In the genomic region with DNA sequence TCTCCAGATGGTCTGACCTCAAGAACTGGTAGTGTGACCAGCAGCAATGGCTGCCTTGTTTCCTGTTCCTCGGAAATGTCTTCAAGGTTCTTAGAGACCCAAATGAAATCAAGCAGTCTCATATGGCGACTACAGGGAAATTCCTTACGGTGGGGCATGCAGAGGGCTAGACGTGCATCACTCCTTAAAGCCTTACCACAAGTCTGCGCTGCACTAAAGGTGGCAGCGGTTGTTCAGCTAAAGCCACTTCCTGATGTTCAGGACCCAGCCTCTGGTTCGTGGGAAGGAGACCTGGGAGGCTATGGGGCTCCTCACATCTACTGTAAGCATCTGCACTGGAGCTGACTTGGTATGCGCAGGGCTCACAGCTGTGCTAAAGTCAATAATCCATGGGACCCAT, we compare ENCODE assay signal across 22 mouse cellular contexts.
DNase-seq lines count a peak whose midpoint lies in the region; ATAC-seq and TF ChIP-seq lines count a peak whose summit lies in the region.
"Had no signal": no experiment of that assay in that cellular context is flagged by ENCODE, and none has a peak within 500 bp of the region (broad histone marks: within the 10 kb centered on the region; RNA-seq: fewer than 3 reads in every experiment).

No protein-coding gene starts in this region.

- H3K4me3 ChIP-seq in CH12.LX (replicated peaks in 1 of 3; ENCODE audit: low read depth in 2 of 3, low read length in 2 of 3, poor library complexity in 1 of 3), result no peak overlapping the region
- H3K4me3 ChIP-seq: embryonic facial prominence, embryonic 15.5 days; erythroblast, embryonic 14.5 days had no signal

- intact Hi-C loops in left cerebral cortex, postnatal 14 days (cut with DNase I), result no loop called here

- peaks cover 6 to 44% of the 10 kb centered on the region in 2 experiments for H3K36me3 ChIP-seq in CH12.LX (replicated peaks in 1 of 2; ENCODE audit: control insufficient read depth in 1 of 2, insufficient read depth in 1 of 2, low read length in 1 of 2)

- H3K27ac ChIP-seq in CH12.LX (ENCODE audit: insufficient read depth, low read depth), result no peak overlapping the region
- H3K27ac ChIP-seq: embryonic facial prominence, embryonic 15.5 days; hindbrain, embryonic 14.5 days had no signal

- H3K9me3 ChIP-seq in CH12.LX (replicated peaks; ENCODE audit: low read length), result no peaks in the 10 kb centered on the region
- H3K9me3 ChIP-seq: embryonic facial prominence, embryonic 15.5 days had no signal

- no peak for TF ChIP-seq POLR2A in CH12.LX (IDR thresholded peaks at IDR 0.05; ENCODE audit: low read depth, low read length)

- no peak for TF ChIP-seq EP300 in CH12.LX (IDR thresholded peaks at IDR 0.05; ENCODE audit: low read length)

- dilution Hi-C loops in CH12.LX (cut with MboI; ENCODE audit: extremely low pct_ligation_motif_present, extremely low pct_unique_long_range_greater_than_20kb, low sequenced_read_pairs), result no loop called here

- TF ChIP-seq CTCF in CH12.LX (conservative IDR thresholded peaks at IDR 0.05 in 1 of 2, IDR thresholded peaks at IDR 0.05 in 1 of 2; ENCODE audit: low read depth in 2 of 2, low read length in 2 of 2), result no peak

- H3K27me3 ChIP-seq in CH12.LX (replicated peaks), result no peaks in the 10 kb centered on the region
- H3K27me3 ChIP-seq: embryonic facial prominence, embryonic 15.5 days had no signal

- H3K9ac ChIP-seq in CH12.LX (ENCODE audit: insufficient read depth, low read depth), result no peak overlapping the region
- H3K9ac ChIP-seq: embryonic facial prominence, embryonic 15.5 days; hindbrain, embryonic 14.5 days had no signal

- H3K4me1 ChIP-seq in CH12.LX (ENCODE audit: control insufficient read depth in 1 of 2, insufficient read depth in 2 of 2), result peaks cover 9 to 40% of the 10 kb centered on the region in 2 experiments; a peak in 3 of 4 replicates

- peak; percentile 46 to 61 for ATAC-seq in hematopoietic stem cell, adult 5-6 weeks (replicated peaks in 1 of 2; ENCODE audit: insufficient read depth in 1 of 2, low FRiP score in 2 of 2, low TSS enrichment in 1 of 2, low read depth in 1 of 2, poor library complexity in 2 of 2, severe bottlenecking in 2 of 2)
- ATAC-seq: forebrain, embryonic 16.5 days; intestine, postnatal 0 days had no signal

- DNase-seq in thymus, postnatal 0 days (ENCODE audit: low spot score), result peak; percentile 52
- no peak for DNase-seq in thymus, postnatal 25 days
- peak; percentile 39 for DNase-seq in CH12.LX (ENCODE audit: extremely low read depth)
- DNase-seq in naive thymus-derived CD4-positive, alpha-beta T cell, adult 2 months (ENCODE audit: low read depth), result peak; percentile 27
- DNase-seq in cerebellum, adult 11 months, result no peak
- no peak for DNase-seq in left cerebral cortex, postnatal 14 days (ENCODE audit: low spot score in 2 of 2)
- no peak for DNase-seq in urinary bladder, postnatal 4 days (ENCODE audit: low spot score in 2 of 2)
- DNase-seq: adrenal gland, postnatal 14 days; cerebellum, adult 18-20 months; cerebellum, adult 9-11 months; embryo, embryonic 11 days; gastrocnemius, postnatal 14 days; heart, adult 11 months; heart, postnatal 10 days; heart, postnatal 4 days; kidney, adult 8-10 months had no signal

- no peaks in the 10 kb centered on the region for H3K79me2 ChIP-seq in CH12.LX (replicated peaks; ENCODE audit: control insufficient read depth, extremely low read depth, insufficient read depth, poor library complexity, severe bottlenecking)

- no peak overlapping the region for H3K4me2 ChIP-seq in CH12.LX (ENCODE audit: insufficient read depth, low read depth, poor library complexity, severe bottlenecking)
- H3K4me2 ChIP-seq: embryonic facial prominence, embryonic 15.5 days; hindbrain, embryonic 14.5 days had no signal

- in situ Hi-C loops in CH12.LX (cut with MboI; ENCODE audit: low pct_ligation_motif_present, low pct_unique_long_range_greater_than_20kb, low sequenced_read_pairs), result no loop called here

- no peak for TF ChIP-seq RAD21 in CH12.LX (IDR thresholded peaks at IDR 0.05; ENCODE audit: low read depth, low read length)

TF ChIP-seq in CH12.LX, 34 proteins besides CTCF, POLR2A, EP300 and RAD21:
- TF ChIP-seq JUN (IDR thresholded peaks at IDR 0.05; ENCODE audit: insufficient read depth, low read depth, low read length) (no peak), BHLHE40 (IDR thresholded peaks at IDR 0.05; ENCODE audit: low read depth, low read length) (peak; percentile 36; the same call in 1 of the 2 replicates), IRF4 (IDR thresholded peaks at IDR 0.05; ENCODE audit: low read depth, low read length) (peak; percentile 51; the same call in 1 of the 2 replicates), JUND (conservative IDR thresholded peaks at IDR 0.05; ENCODE audit: low read depth, low read length) (no peak), UBTF (IDR thresholded peaks at IDR 0.05; ENCODE audit: low read depth, low read length) (no peak), USF2 (conservative IDR thresholded peaks at IDR 0.05; ENCODE audit: low read depth, low read length) (no peak), CHD1 (IDR thresholded peaks at IDR 0.05; ENCODE audit: low read depth, low read length) (no peak), RCOR1 (conservative IDR thresholded peaks at IDR 0.05; ENCODE audit: low read depth, low read length) (no peak)

Comparison
In these comparisons a context has a peak if more than half of its experiments do, and no peak if none do; other contexts are left out.
1. DNase-seq: peak in thymus, postnatal 0 days (single experiment), CH12.LX (single experiment) and naive thymus-derived CD4-positive, alpha-beta T cell, adult 2 months (single experiment); none in thymus, postnatal 25 days (single experiment), cerebellum, adult 11 months (single experiment), left cerebral cortex, postnatal 14 days (0 of 2) and urinary bladder, postnatal 4 days (0 of 2).